Mouse (Mus musculus) heart, embryonic 14.5 days (tissue): ENCODE measurements at regions not wholly inside any gene's neighbourhood (a gene's known extent, or its start where the extent isn't known, plus 50 kb on each side); places are given as distances from the start of the nearest gene placed in this dataset.

Experiments
- ATAC-seq: fragments of 200-750 bp; cut with Nextera tagmentation; 2 replicates; pipeline ENCODE4 v1.8.0; 2017; ENCODE audit warnings: low read depth, moderate TSS enrichment; ENCODE audit not compliant: insufficient number of reproducible peaks, insufficient read depth, low FRiP score
- H3K27ac ChIP-seq, 2 experiments: fragments of 200-500 bp in 1 of 2; fragments of 300-500 bp in 1 of 2; sonication (generic) in 1 of 2; replicated peaks in 1 of 2; 2 replicates each; pipeline ENCODE4 v1.5.1; 2012 to 2014; ENCODE audit warnings: low read depth in 2 of 2, low read length in 2 of 2, control low read depth in 1 of 2, mild to moderate bottlenecking in 1 of 2, mixed read lengths in 1 of 2; ENCODE audit not compliant: control insufficient read depth in 1 of 2, insufficient read depth in 1 of 2
- H3K27me3 ChIP-seq: fragments of 300-500 bp; sonication (generic); 2 replicates; pipeline ENCODE4 v1.6.1; 2014; ENCODE audit warnings: mild to moderate bottlenecking, low read length, control low read depth; ENCODE audit not compliant: control insufficient read depth, insufficient read depth
- H3K36me3 ChIP-seq: fragments of 300-500 bp; sonication (generic); 2 replicates; pipeline ENCODE4 v1.6.1; 2014; ENCODE audit warnings: mild to moderate bottlenecking, control low read depth, low read length, mixed read lengths; ENCODE audit not compliant: control insufficient read depth, insufficient read depth
- H3K4me1 ChIP-seq, 2 experiments: fragments of 200-500 bp in 1 of 2; fragments of 300-500 bp in 1 of 2; sonication (generic) in 1 of 2; 2 replicates each; pipeline ENCODE4 v1.6.1; 2012 to 2014; ENCODE audit warnings: low read length in 2 of 2, control low read depth in 1 of 2, mixed read lengths in 1 of 2; ENCODE audit not compliant: control insufficient read depth in 2 of 2, insufficient read depth in 2 of 2
- H3K4me2 ChIP-seq: fragments of 300-500 bp; sonication (generic); 2 replicates; pipeline ENCODE4 v1.6.1; 2014; ENCODE audit warnings: mild to moderate bottlenecking, low read length
- H3K4me3 ChIP-seq, 2 experiments: fragments of 200-500 bp in 1 of 2; fragments of 300-500 bp in 1 of 2; sonication (generic) in 1 of 2; 2 replicates each; pipeline ENCODE4 v1.5.1; 2012 to 2014; ENCODE audit warnings: low read length in 2 of 2, mild to moderate bottlenecking in 2 of 2, control low read depth in 1 of 2, low read depth in 1 of 2, moderate library complexity in 1 of 2; ENCODE audit not compliant: control insufficient read depth in 1 of 2, insufficient read depth in 1 of 2
- H3K9ac ChIP-seq: fragments of 300-500 bp; sonication (generic); 2 replicates; pipeline ENCODE4 v1.6.1; 2014; ENCODE audit warnings: mild to moderate bottlenecking, low read length
- H3K9me3 ChIP-seq: fragments of 300-500 bp; sonication (generic); 2 replicates; pipeline ENCODE4 v1.6.1; 2016; ENCODE audit warnings: low read length, control low read depth; ENCODE audit not compliant: control insufficient read depth
- WGBS: fragments of 180-500 bp; shearing (Covaris S2); extraction: QIAGEN DNeasy Blood & Tissue Kit; methylation state at CpG from one replicate; pipeline ENCODE4 v1.1.7; 2014; 5-methylcytosine and 5-hydroxymethylcytosine counted together

DNA sequence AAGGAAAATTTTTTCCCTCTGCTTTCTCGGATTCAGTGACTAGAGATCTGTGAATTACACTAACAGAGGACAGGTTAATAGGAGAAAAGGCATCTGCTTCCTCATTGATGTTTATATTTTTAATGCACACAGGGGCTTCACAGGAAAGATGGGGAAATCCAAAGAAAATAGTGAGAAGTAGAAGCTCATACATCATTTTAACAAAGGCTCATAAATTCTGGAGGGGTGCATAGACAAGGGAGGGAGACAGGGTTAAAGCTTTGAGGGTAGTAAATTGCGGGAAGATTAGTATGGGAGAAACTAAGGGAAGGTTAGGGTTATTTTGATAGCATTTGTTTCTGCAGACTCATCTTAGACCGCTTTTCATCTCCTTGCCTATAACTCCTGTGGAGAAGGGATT, 95.0 kb upstream of the Tmtc4 start:
- no peak for ATAC-seq
- H3K9ac ChIP-seq: no peak overlapping the region
- H3K9me3 ChIP-seq: no peaks in the 10 kb centered on the region
- 72% methylated on average over 3 of the region's 3 CpGs for WGBS
- H3K27ac ChIP-seq: no peak overlapping the region
- H3K36me3 ChIP-seq: no peaks in the 10 kb centered on the region
- no peak overlapping the region for H3K4me3 ChIP-seq
- H3K4me2 ChIP-seq: no peak overlapping the region
- H3K4me1 ChIP-seq: no peaks in the 10 kb centered on the region
- no peaks in the 10 kb centered on the region for H3K27me3 ChIP-seq

- ATAC-seq: no peak
Measured at GRCm38 (mm10) chr14:123066344-123066743, 82.5 kb upstream of the Tmtc4 start.

DNA sequence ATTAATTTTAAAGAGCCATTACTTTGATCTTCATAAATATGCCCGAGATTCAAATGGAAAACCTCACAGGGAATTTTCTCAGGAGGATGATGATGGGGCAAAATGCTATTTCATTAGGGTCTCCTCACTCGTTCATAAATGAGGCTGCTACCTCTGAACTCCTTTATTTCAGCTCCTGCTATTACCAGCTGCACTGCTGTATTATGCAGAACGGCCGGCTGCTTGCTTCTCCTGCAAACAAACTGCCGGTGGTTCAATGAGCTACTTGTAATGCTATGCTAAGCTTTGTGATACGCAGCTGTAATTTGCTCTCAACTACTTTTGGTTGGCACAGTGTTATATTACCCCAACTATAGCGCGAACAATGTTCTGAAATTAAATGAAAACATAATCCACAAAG, 81.7 kb upstream of the Tmtc4 start:
- H3K9me3 ChIP-seq: no peaks in the 10 kb centered on the region
- no peaks in the 10 kb centered on the region for H3K27me3 ChIP-seq
- H3K9ac ChIP-seq: no peak overlapping the region
- H3K27ac ChIP-seq: no peak overlapping the region
- no peaks in the 10 kb centered on the region for H3K36me3 ChIP-seq
- 76% methylated on average over 8 of the region's 8 CpGs for WGBS
- no peak overlapping the region for H3K4me3 ChIP-seq
- ATAC-seq: no peak
- H3K4me1 ChIP-seq: no peaks in the 10 kb centered on the region
- no peak overlapping the region for H3K4me2 ChIP-seq

More at GRCm38 (mm10) chr14:123066344-123066743, 82.5 kb upstream of the Tmtc4 start:
- Histone ChIP-seq H3K9ac (no peak overlapping the region), H3K36me3 (no peaks in the 10 kb centered on the region), H3K27me3 (no peaks in the 10 kb centered on the region), H3K9me3 (no peaks in the 10 kb centered on the region), H3K4me2 (no peak overlapping the region), H3K4me1 (no peaks in the 10 kb centered on the region), H3K27ac (no peak overlapping the region), H3K4me3 (no peak overlapping the region)
- 93% methylated on average over 4 of the region's 4 CpGs for WGBS

DNA sequence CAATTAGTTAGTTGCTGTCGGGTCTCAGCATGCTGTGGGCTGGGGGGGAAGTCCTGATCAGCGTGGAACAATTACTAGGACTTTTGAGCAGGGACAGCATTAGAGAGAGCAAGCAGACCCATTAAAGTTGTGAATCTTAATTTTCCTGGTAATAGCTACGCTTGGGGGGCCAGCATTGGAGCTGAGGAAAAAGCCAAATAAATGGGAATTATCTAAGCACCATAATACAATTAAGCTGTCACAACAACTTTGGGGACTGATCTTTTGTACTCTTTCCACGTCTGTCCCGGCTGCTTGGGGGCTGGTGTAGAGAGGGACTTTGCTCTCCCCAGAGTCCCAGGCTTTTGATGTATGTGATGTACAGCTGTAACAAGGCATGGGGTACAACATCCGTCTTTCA, 81.3 kb upstream of the Tmtc4 start:
- Histone ChIP-seq H3K9me3 (no peaks in the 10 kb centered on the region), H3K27me3 (no peaks in the 10 kb centered on the region), H3K36me3 (no peaks in the 10 kb centered on the region), H3K4me1 (no peaks in the 10 kb centered on the region), H3K27ac (no peak overlapping the region), H3K9ac (no peak overlapping the region), H3K4me3 (no peak overlapping the region), H3K4me2 (no peak overlapping the region)
- WGBS: 63% methylated on average over 6 of the region's 6 CpGs
- ATAC-seq: no peak

- no peak for ATAC-seq
- no peak overlapping the region for H3K4me3 ChIP-seq
- H3K36me3 ChIP-seq: no peaks in the 10 kb centered on the region
- H3K9me3 ChIP-seq: no peaks in the 10 kb centered on the region
- H3K4me1 ChIP-seq: no peaks in the 10 kb centered on the region
- WGBS: 49% methylated on average over 1 of the region's 1 CpGs
- no peak overlapping the region for H3K27ac ChIP-seq
- no peak overlapping the region for H3K4me2 ChIP-seq
- H3K9ac ChIP-seq: no peak overlapping the region
- H3K27me3 ChIP-seq: no peaks in the 10 kb centered on the region
Measured at GRCm38 (mm10) chr14:123062908-123063307, 79.1 kb upstream of the Tmtc4 start.

GRCm38 (mm10) chr14:123056976-123057375, 73.1 kb upstream of the Tmtc4 start:
- Histone ChIP-seq H3K27me3 (no peaks in the 10 kb centered on the region), H3K4me2 (no peak overlapping the region), H3K4me1 (no peaks in the 10 kb centered on the region), H3K27ac (no peak overlapping the region), H3K9ac (no peak overlapping the region), H3K36me3 (no peaks in the 10 kb centered on the region), H3K4me3 (no peak overlapping the region), H3K9me3 (no peaks in the 10 kb centered on the region)
- no peak for ATAC-seq
- WGBS: 78% methylated on average over 4 of the region's 4 CpGs

DNA sequence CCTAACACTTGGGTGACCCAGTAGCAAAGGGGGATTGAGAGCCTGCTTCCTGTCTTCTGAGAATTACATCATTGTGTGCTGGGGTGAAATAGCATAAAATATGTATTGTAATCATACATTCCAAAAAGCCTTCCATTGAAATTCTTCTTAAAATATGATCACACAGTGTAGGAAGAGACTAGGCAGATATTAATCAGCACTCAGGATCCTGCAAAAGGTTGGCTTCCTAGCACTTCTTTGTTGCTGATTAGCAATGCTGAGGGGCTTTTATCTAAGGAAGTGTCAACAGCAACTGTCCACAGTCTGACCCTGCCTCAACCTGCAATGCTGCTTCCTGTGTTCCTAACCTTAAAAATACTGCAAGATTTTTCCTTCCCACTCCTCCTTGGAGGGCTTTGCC, 64.6 kb upstream of the Tmtc4 start:
- H3K9me3 ChIP-seq: no peaks in the 10 kb centered on the region
- no peaks in the 10 kb centered on the region for H3K27me3 ChIP-seq
- no peak for ATAC-seq
- H3K36me3 ChIP-seq: no peaks in the 10 kb centered on the region
- no peak overlapping the region for H3K9ac ChIP-seq
- peaks cover 0 to 4% of the 10 kb centered on the region in 2 experiments; a peak in 1 of 4 replicates for H3K4me1 ChIP-seq
- no peak overlapping the region for H3K27ac ChIP-seq
- H3K4me2 ChIP-seq: no peak overlapping the region
- H3K4me3 ChIP-seq: no peak overlapping the region

GRCm38 (mm10) chr14:123040046-123040445, 56.2 kb upstream of the Tmtc4 start:
- no peaks in the 10 kb centered on the region for H3K4me1 ChIP-seq
- no peak overlapping the region for H3K4me2 ChIP-seq
- no peak overlapping the region for H3K27ac ChIP-seq
- no peak overlapping the region for H3K4me3 ChIP-seq
- H3K27me3 ChIP-seq: no peaks in the 10 kb centered on the region
- no peaks in the 10 kb centered on the region for H3K9me3 ChIP-seq
- H3K36me3 ChIP-seq: no peaks in the 10 kb centered on the region
- no peak overlapping the region for H3K9ac ChIP-seq
- no peak for ATAC-seq
